Mouse (Mus musculus): ENCODE data around the gene Lamtor3. TPM values are rescaled to one million over a fixed set of nuclear protein-coding genes. Genes with fewer than 3 reads are reported as not detected.
"Not testable (repeated sequence)": the region's sequence is repeated elsewhere in the genome, so short reads cannot be mapped to it uniquely, and the experiment has no call there.

The Lamtor3 gene
- polyA plus RNA-seq, 1 experiment from 2014 or later, result 88.8 TPM

GRCm38 (mm10) chr3:137900149-137900548, 18.2 kb upstream of the Lamtor3 start:
- no peaks in the 10 kb centered on the region for H3K27me3 ChIP-seq (replicated peaks; ENCODE audit: low read depth, poor library complexity, severe bottlenecking)
- 91% methylated on average over 10 of the region's 10 CpGs for WGBS
- H3K9me3 ChIP-seq, result no peaks in the 10 kb centered on the region
- no peaks in the 10 kb centered on the region for H3K4me1 ChIP-seq
- peaks cover 34% of the 10 kb centered on the region for H3K36me3 ChIP-seq (replicated peaks)
- H3K4me3 ChIP-seq, result no peak overlapping the region
- no peak overlapping the region for H3K27ac ChIP-seq (replicated peaks)
- DNase-seq (ENCODE audit: low spot score), result no peak

GRCm38 (mm10) chr3:137913093-137913492, 5.2 kb upstream of the Lamtor3 start:
- peaks cover 10% of the 10 kb centered on the region for H3K4me1 ChIP-seq
- peaks cover 11% of the 10 kb centered on the region for H3K36me3 ChIP-seq (replicated peaks)
- H3K9me3 ChIP-seq, result no peaks in the 10 kb centered on the region
- H3K27me3 ChIP-seq (replicated peaks; ENCODE audit: low read depth, poor library complexity, severe bottlenecking), result no peaks in the 10 kb centered on the region
- no peak overlapping the region for H3K4me3 ChIP-seq
- 82% methylated on average over 2 of the region's 2 CpGs for WGBS
- no peak overlapping the region for H3K27ac ChIP-seq (replicated peaks)
- no peak for DNase-seq (ENCODE audit: low spot score)

- peaks cover 17% of the 10 kb centered on the region for H3K4me1 ChIP-seq
- not testable (repeated sequence) for H3K36me3 ChIP-seq (replicated peaks); DNase-seq (ENCODE audit: low spot score); H3K4me3 ChIP-seq; H3K27me3 ChIP-seq (replicated peaks; ENCODE audit: low read depth, poor library complexity, severe bottlenecking); H3K9me3 ChIP-seq; H3K27ac ChIP-seq (replicated peaks)
- 100% methylated on average over 1 of the region's 1 CpGs for WGBS
Observed at GRCm38 (mm10) chr3:137914567-137914966, 3.7 kb upstream of the Lamtor3 start.

- no peaks in the 10 kb centered on the region for H3K9me3 ChIP-seq
- peaks cover 18% of the 10 kb centered on the region for H3K4me1 ChIP-seq
- DNase-seq (ENCODE audit: low spot score), result peak; percentile 39
- peaks cover 16% of the 10 kb centered on the region for H3K36me3 ChIP-seq (replicated peaks)
- WGBS, result 10% methylated on average over 12 of the region's 12 CpGs
- peak overlapping the region; percentile 86 for H3K4me3 ChIP-seq
- peak overlapping the region; percentile 85 for H3K27ac ChIP-seq (replicated peaks)
- no peaks in the 10 kb centered on the region for H3K27me3 ChIP-seq (replicated peaks; ENCODE audit: low read depth, poor library complexity, severe bottlenecking)
Observed at GRCm38 (mm10) chr3:137917694-137918171, 573 bp upstream of the Lamtor3 start.

- H3K27ac ChIP-seq (replicated peaks), result peak overlapping the region; percentile 85
- no peak for DNase-seq (ENCODE audit: low spot score)
- 14% methylated on average over 6 of the region's 6 CpGs for WGBS
Observed at GRCm38 (mm10) chr3:137918932-137919311, 616 bp downstream of the Lamtor3 start.

GRCm38 (mm10) chr3:137919398-137919797, 1.1 kb downstream of the Lamtor3 start:
- 92% methylated on average over 7 of the region's 7 CpGs for WGBS
- Histone ChIP-seq H3K27ac (replicated peaks) (no peak overlapping the region), H3K27me3 (replicated peaks; ENCODE audit: low read depth, poor library complexity, severe bottlenecking) (no peaks in the 10 kb centered on the region), H3K4me1 (peaks cover 18% of the 10 kb centered on the region), H3K36me3 (replicated peaks) (peaks cover 25% of the 10 kb centered on the region), H3K4me3 (peak overlapping the region; percentile 86), H3K9me3 (no peaks in the 10 kb centered on the region)
- no peak for DNase-seq (ENCODE audit: low spot score)

More at GRCm38 (mm10) chr3:137918932-137919311, 616 bp downstream of the Lamtor3 start:
- H3K9me3 ChIP-seq, result no peaks in the 10 kb centered on the region
- H3K36me3 ChIP-seq (replicated peaks), result peaks cover 21% of the 10 kb centered on the region
- peaks cover 18% of the 10 kb centered on the region for H3K4me1 ChIP-seq
- peak overlapping the region; percentile 86 for H3K4me3 ChIP-seq
- H3K27me3 ChIP-seq (replicated peaks; ENCODE audit: low read depth, poor library complexity, severe bottlenecking), result no peaks in the 10 kb centered on the region

- no peaks in the 10 kb centered on the region for H3K27me3 ChIP-seq (replicated peaks; ENCODE audit: low read depth, poor library complexity, severe bottlenecking)
- no peak for DNase-seq (ENCODE audit: low spot score)
- peaks cover 18% of the 10 kb centered on the region for H3K4me1 ChIP-seq
- H3K4me3 ChIP-seq, result no peak overlapping the region
- H3K27ac ChIP-seq (replicated peaks), result no peak overlapping the region
- H3K36me3 ChIP-seq (replicated peaks), result peaks cover 34% of the 10 kb centered on the region
- 95% methylated on average over 4 of the region's 4 CpGs for WGBS
- H3K9me3 ChIP-seq, result no peaks in the 10 kb centered on the region
Observed at GRCm38 (mm10) chr3:137920594-137920993, 2.3 kb downstream of the Lamtor3 start.

GRCm38 (mm10) chr3:137927010-137927409, 8.7 kb downstream of the Lamtor3 start:
- 91% methylated on average over 4 of the region's 4 CpGs for WGBS
- H3K4me3 ChIP-seq, result no peak overlapping the region
- H3K27me3 ChIP-seq (replicated peaks; ENCODE audit: low read depth, poor library complexity, severe bottlenecking), result no peaks in the 10 kb centered on the region
- DNase-seq (ENCODE audit: low spot score), result no peak
- H3K27ac ChIP-seq (replicated peaks), result no peak overlapping the region
- peaks cover 69% of the 10 kb centered on the region for H3K36me3 ChIP-seq (replicated peaks)
- no peaks in the 10 kb centered on the region for H3K4me1 ChIP-seq
- no peaks in the 10 kb centered on the region for H3K9me3 ChIP-seq

GRCm38 (mm10) chr3:137929940-137930339, 11.6 kb downstream of the Lamtor3 start:
- Histone ChIP-seq H3K27ac (replicated peaks) (no peak overlapping the region), H3K27me3 (replicated peaks; ENCODE audit: low read depth, poor library complexity, severe bottlenecking) (no peaks in the 10 kb centered on the region), H3K4me1 (no peaks in the 10 kb centered on the region), H3K4me3 (no peak overlapping the region), H3K36me3 (replicated peaks) (peaks cover 52% of the 10 kb centered on the region), H3K9me3 (no peaks in the 10 kb centered on the region)
- WGBS, result 96% methylated on average over 3 of the region's 3 CpGs
- DNase-seq (ENCODE audit: low spot score), result no peak

GRCm38 (mm10) chr3:137932748-137933147, 14.4 kb downstream of the Lamtor3 start:
- no peak for DNase-seq (ENCODE audit: low spot score)

GRCm38 (mm10) chr3:137933986-137934385, 15.7 kb downstream of the Lamtor3 start:
- Histone ChIP-seq H3K27ac (replicated peaks) (no peak overlapping the region), H3K36me3 (replicated peaks) (peaks cover 15% of the 10 kb centered on the region), H3K9me3 (no peaks in the 10 kb centered on the region), H3K4me3 (no peak overlapping the region), H3K4me1 (peaks cover 15% of the 10 kb centered on the region), H3K27me3 (replicated peaks; ENCODE audit: low read depth, poor library complexity, severe bottlenecking) (no peaks in the 10 kb centered on the region)
- no peak for DNase-seq (ENCODE audit: low spot score)
- 83% methylated on average over 3 of the region's 3 CpGs for WGBS

More at GRCm38 (mm10) chr3:137932748-137933147, 14.4 kb downstream of the Lamtor3 start:
- H3K36me3 ChIP-seq (replicated peaks), result peaks cover 24% of the 10 kb centered on the region
- no peaks in the 10 kb centered on the region for H3K9me3 ChIP-seq
- no peaks in the 10 kb centered on the region for H3K27me3 ChIP-seq (replicated peaks; ENCODE audit: low read depth, poor library complexity, severe bottlenecking)
- H3K27ac ChIP-seq (replicated peaks), result no peak overlapping the region
- H3K4me1 ChIP-seq, result peaks cover 15% of the 10 kb centered on the region
- H3K4me3 ChIP-seq, result no peak overlapping the region
- 83% methylated on average over 7 of the region's 7 CpGs for WGBS

- Histone ChIP-seq H3K9me3 (no peaks in the 10 kb centered on the region), H3K4me1 (peaks cover 15% of the 10 kb centered on the region), H3K27ac (replicated peaks) (no peak overlapping the region), H3K27me3 (replicated peaks; ENCODE audit: low read depth, poor library complexity, severe bottlenecking) (no peaks in the 10 kb centered on the region), H3K36me3 (replicated peaks) (no peaks in the 10 kb centered on the region; the same call in 1 of the 2 replicates), H3K4me3 (no peak overlapping the region)
- WGBS, result 64% methylated on average over 5 of the region's 5 CpGs
- DNase-seq (ENCODE audit: low spot score), result no peak
Observed at GRCm38 (mm10) chr3:137935570-137936525, 17.5 kb downstream of the Lamtor3 start.

GRCm38 (mm10) chr3:137936541-137936940, 18.2 kb downstream of the Lamtor3 start:
- 38% methylated on average over 6 of the region's 6 CpGs for WGBS
- H3K36me3 ChIP-seq (replicated peaks), result no peaks in the 10 kb centered on the region; the same call in 1 of the 2 replicates
- H3K4me1 ChIP-seq, result peaks cover 15% of the 10 kb centered on the region
- H3K4me3 ChIP-seq, result no peak overlapping the region
- no peaks in the 10 kb centered on the region for H3K9me3 ChIP-seq
- H3K27ac ChIP-seq (replicated peaks), result no peak overlapping the region
- no peak for DNase-seq (ENCODE audit: low spot score)
- H3K27me3 ChIP-seq (replicated peaks; ENCODE audit: low read depth, poor library complexity, severe bottlenecking), result no peaks in the 10 kb centered on the region
